Mouse (Mus musculus): ENCODE data around the gene Cdc6. TPM values are rescaled to one million over a fixed set of nuclear protein-coding genes. Genes with fewer than 3 reads are reported as not detected.

The Cdc6 gene
- polyA plus RNA-seq, 1 experiment = 55.8 TPM

GRCm38 (mm10) chr11:98869906-98870305, 37.7 kb upstream of the Cdc6 start:
- Histone ChIP-seq H3K9me3 (replicated peaks; ENCODE audit: control insufficient read depth, insufficient read depth, low read length, poor library complexity, severe bottlenecking) (no peaks in the 10 kb centered on the region), H3K36me3 (ENCODE audit: control insufficient read depth, insufficient read depth, low read length, poor library complexity, severe bottlenecking) (peaks cover 12% of the 10 kb centered on the region), H3K4me3 (ENCODE audit: low read depth, low read length) (no peak overlapping the region), H3K4me1 (ENCODE audit: control insufficient read depth, insufficient read depth, low read length) (no peaks in the 10 kb centered on the region), H3K9ac (ENCODE audit: low read depth, poor library complexity, severe bottlenecking) (no peak overlapping the region), H3K27ac (ENCODE audit: insufficient read depth, low read length) (no peak overlapping the region), H3K27me3 (ENCODE audit: control insufficient read depth, insufficient read depth, low read length, poor library complexity, severe bottlenecking) (no peaks in the 10 kb centered on the region)
- no peak for TF ChIP-seq CTCF (IDR thresholded peaks at IDR 0.05; ENCODE audit: low read depth, low read length)
- no peak for TF ChIP-seq POLR2A (IDR thresholded peaks at IDR 0.05; ENCODE audit: insufficient read depth, low read length)
- no peak for TF ChIP-seq EP300 (IDR thresholded peaks at IDR 0.05; ENCODE audit: insufficient read depth, low read depth, low read length)

DNA sequence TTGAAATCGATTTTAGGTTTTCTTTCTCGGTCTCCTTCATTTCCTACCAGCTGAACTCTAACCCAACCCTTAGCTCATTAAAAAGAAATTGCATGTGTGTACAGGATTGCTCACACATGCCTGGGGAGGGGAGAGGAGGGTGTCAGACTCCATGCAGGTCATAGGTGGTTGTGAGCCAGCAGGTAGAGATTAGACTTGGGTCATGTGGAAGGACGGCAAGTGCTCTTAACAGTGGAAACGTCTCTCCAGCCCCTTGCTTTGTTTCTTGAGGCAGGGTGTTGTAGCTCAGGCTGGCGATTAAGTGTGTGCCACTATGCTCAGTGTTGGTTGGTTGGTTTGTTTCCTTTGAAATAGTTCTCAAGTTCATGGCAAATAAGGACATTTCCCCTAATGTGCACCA, 36.8 kb upstream of the Cdc6 start:
- H3K36me3 ChIP-seq (ENCODE audit: control insufficient read depth, insufficient read depth, low read length, poor library complexity, severe bottlenecking) = peaks cover 12% of the 10 kb centered on the region
- no peak for TF ChIP-seq CTCF (IDR thresholded peaks at IDR 0.05; ENCODE audit: low read depth, low read length)
- TF ChIP-seq EP300 (IDR thresholded peaks at IDR 0.05; ENCODE audit: insufficient read depth, low read depth, low read length) = no peak
- no peak for TF ChIP-seq POLR2A (IDR thresholded peaks at IDR 0.05; ENCODE audit: insufficient read depth, low read length)
- no peaks in the 10 kb centered on the region for H3K27me3 ChIP-seq (ENCODE audit: control insufficient read depth, insufficient read depth, low read length, poor library complexity, severe bottlenecking)
- H3K9me3 ChIP-seq (replicated peaks; ENCODE audit: control insufficient read depth, insufficient read depth, low read length, poor library complexity, severe bottlenecking) = no peaks in the 10 kb centered on the region
- H3K4me1 ChIP-seq (ENCODE audit: control insufficient read depth, insufficient read depth, low read length) = no peaks in the 10 kb centered on the region
- H3K4me3 ChIP-seq (ENCODE audit: low read depth, low read length) = no peak overlapping the region
- H3K27ac ChIP-seq (ENCODE audit: insufficient read depth, low read length) = no peak overlapping the region
- no peak overlapping the region for H3K9ac ChIP-seq (ENCODE audit: low read depth, poor library complexity, severe bottlenecking)

DNA sequence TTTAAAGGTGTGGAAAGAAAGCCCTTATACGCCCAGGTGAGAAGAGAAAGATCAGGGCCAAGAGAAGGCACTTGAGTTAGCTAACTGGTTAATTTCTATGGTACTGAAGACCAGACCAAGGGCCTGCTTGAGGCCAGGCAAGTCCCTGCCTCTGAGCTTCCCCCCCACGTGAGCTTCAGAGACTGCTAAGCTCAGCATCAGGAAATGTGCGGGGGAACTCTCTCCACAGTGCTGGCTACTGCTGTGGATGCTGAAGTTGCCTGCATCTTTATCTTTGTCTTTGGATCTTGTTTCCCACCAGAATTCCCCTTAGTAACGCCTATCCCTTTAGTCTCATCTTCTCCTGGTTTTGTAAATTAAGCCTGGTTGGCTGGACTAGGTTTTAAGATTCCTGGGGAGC, 36.2 kb upstream of the Cdc6 start:
- peaks cover 12% of the 10 kb centered on the region for H3K36me3 ChIP-seq (ENCODE audit: control insufficient read depth, insufficient read depth, low read length, poor library complexity, severe bottlenecking)
- H3K9me3 ChIP-seq (replicated peaks; ENCODE audit: control insufficient read depth, insufficient read depth, low read length, poor library complexity, severe bottlenecking) = no peaks in the 10 kb centered on the region
- no peak for TF ChIP-seq POLR2A (IDR thresholded peaks at IDR 0.05; ENCODE audit: insufficient read depth, low read length)
- no peak for TF ChIP-seq CTCF (IDR thresholded peaks at IDR 0.05; ENCODE audit: low read depth, low read length)
- no peak for TF ChIP-seq EP300 (IDR thresholded peaks at IDR 0.05; ENCODE audit: insufficient read depth, low read depth, low read length)
- no peak overlapping the region for H3K4me3 ChIP-seq (ENCODE audit: low read depth, low read length)
- no peaks in the 10 kb centered on the region for H3K27me3 ChIP-seq (ENCODE audit: control insufficient read depth, insufficient read depth, low read length, poor library complexity, severe bottlenecking)
- H3K9ac ChIP-seq (ENCODE audit: low read depth, poor library complexity, severe bottlenecking) = no peak overlapping the region
- no peaks in the 10 kb centered on the region for H3K4me1 ChIP-seq (ENCODE audit: control insufficient read depth, insufficient read depth, low read length)
- H3K27ac ChIP-seq (ENCODE audit: insufficient read depth, low read length) = no peak overlapping the region

DNA sequence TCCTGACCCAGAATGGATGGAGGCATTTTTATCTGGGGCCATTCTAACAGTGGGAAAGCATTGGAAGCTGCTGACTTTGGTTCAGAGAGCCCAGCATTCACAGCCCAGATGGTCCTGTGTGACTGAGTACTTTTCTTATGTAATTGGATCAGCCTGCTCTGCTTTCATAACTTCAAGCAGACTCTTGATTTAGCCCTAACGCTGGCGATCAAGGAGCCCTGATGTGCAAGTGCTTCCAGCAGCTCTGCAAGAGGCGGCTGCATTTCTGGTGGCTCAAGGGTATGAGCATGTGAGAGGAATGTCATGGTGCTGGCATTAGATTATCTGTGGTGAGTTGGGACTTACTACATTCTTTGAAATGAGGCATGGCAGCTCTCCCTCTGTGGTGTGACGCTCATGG, 35.6 kb upstream of the Cdc6 start:
- no peaks in the 10 kb centered on the region for H3K9me3 ChIP-seq (replicated peaks; ENCODE audit: control insufficient read depth, insufficient read depth, low read length, poor library complexity, severe bottlenecking)
- no peak overlapping the region for H3K27ac ChIP-seq (ENCODE audit: insufficient read depth, low read length)
- no peak overlapping the region for H3K4me3 ChIP-seq (ENCODE audit: low read depth, low read length)
- no peaks in the 10 kb centered on the region for H3K27me3 ChIP-seq (ENCODE audit: control insufficient read depth, insufficient read depth, low read length, poor library complexity, severe bottlenecking)
- no peaks in the 10 kb centered on the region for H3K4me1 ChIP-seq (ENCODE audit: control insufficient read depth, insufficient read depth, low read length)
- H3K9ac ChIP-seq (ENCODE audit: low read depth, poor library complexity, severe bottlenecking) = no peak overlapping the region
- peaks cover 11% of the 10 kb centered on the region for H3K36me3 ChIP-seq (ENCODE audit: control insufficient read depth, insufficient read depth, low read length, poor library complexity, severe bottlenecking)
- no peak for TF ChIP-seq EP300 (IDR thresholded peaks at IDR 0.05; ENCODE audit: insufficient read depth, low read depth, low read length)

- Histone ChIP-seq H3K27ac (ENCODE audit: insufficient read depth, low read length) (no peak overlapping the region), H3K9me3 (replicated peaks; ENCODE audit: control insufficient read depth, insufficient read depth, low read length, poor library complexity, severe bottlenecking) (no peaks in the 10 kb centered on the region), H3K36me3 (ENCODE audit: control insufficient read depth, insufficient read depth, low read length, poor library complexity, severe bottlenecking) (peaks cover 6% of the 10 kb centered on the region; the same call in 1 of the 2 replicates), H3K4me3 (ENCODE audit: low read depth, low read length) (no peak overlapping the region), H3K27me3 (ENCODE audit: control insufficient read depth, insufficient read depth, low read length, poor library complexity, severe bottlenecking) (no peaks in the 10 kb centered on the region), H3K4me1 (ENCODE audit: control insufficient read depth, insufficient read depth, low read length) (no peaks in the 10 kb centered on the region), H3K9ac (ENCODE audit: low read depth, poor library complexity, severe bottlenecking) (no peak overlapping the region)
- TF ChIP-seq CTCF (IDR thresholded peaks at IDR 0.05; ENCODE audit: low read depth, low read length) (no peak), EP300 (IDR thresholded peaks at IDR 0.05; ENCODE audit: insufficient read depth, low read depth, low read length) (no peak), POLR2A (IDR thresholded peaks at IDR 0.05; ENCODE audit: insufficient read depth, low read length) (no peak)
These were observed 33.7 kb upstream of the Cdc6 start for GRCm38 (mm10) chr11:98873900-98874299.

DNA sequence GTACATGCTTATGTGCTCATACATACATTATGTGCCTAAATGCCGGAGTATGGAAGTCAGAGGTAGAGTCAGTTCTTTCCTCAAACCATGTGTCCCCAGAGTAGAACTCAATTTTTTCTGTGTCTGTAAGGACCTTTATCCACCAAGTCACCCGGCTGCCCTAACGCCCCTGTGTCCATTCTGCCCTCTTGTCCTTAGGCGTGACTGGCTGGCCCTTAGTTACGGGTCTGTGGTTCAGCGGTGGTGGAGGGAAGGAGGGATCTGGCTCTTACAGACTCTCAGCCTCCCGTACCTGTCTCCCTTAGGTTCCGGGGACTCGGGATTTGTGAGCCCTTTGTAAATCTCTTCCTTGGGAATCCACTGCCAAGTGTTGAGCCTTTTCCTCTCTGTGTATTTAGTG, 30.6 kb upstream of the Cdc6 start:
- Histone ChIP-seq H3K27ac (ENCODE audit: insufficient read depth, low read length) (no peak overlapping the region), H3K9ac (ENCODE audit: low read depth, poor library complexity, severe bottlenecking) (no peak overlapping the region), H3K27me3 (ENCODE audit: control insufficient read depth, insufficient read depth, low read length, poor library complexity, severe bottlenecking) (no peaks in the 10 kb centered on the region), H3K4me3 (ENCODE audit: low read depth, low read length) (no peak overlapping the region), H3K36me3 (ENCODE audit: control insufficient read depth, insufficient read depth, low read length, poor library complexity, severe bottlenecking) (no peaks in the 10 kb centered on the region), H3K9me3 (replicated peaks; ENCODE audit: control insufficient read depth, insufficient read depth, low read length, poor library complexity, severe bottlenecking) (no peaks in the 10 kb centered on the region), H3K4me1 (ENCODE audit: control insufficient read depth, insufficient read depth, low read length) (no peaks in the 10 kb centered on the region)
- no peak for TF ChIP-seq CTCF (IDR thresholded peaks at IDR 0.05; ENCODE audit: low read depth, low read length)
- no peak for TF ChIP-seq EP300 (IDR thresholded peaks at IDR 0.05; ENCODE audit: insufficient read depth, low read depth, low read length)
- TF ChIP-seq POLR2A (IDR thresholded peaks at IDR 0.05; ENCODE audit: insufficient read depth, low read length) = no peak

Measured in ES-Bruce4 (cell line).